Mouse (Mus musculus): ENCODE results near the gene Mfsd12.
A peak's percentile ranks its signal among the peaks of the same experiment; 100 is the strongest.

Gene Mfsd12

GRCm38 (mm10) chr10:81356991-81357844 lies at the start of gene Mfsd12:
TSS of gene Mfsd12 (plus strand) at chr10:81357491.
- DNase-seq: peak; percentile 93

DNA sequence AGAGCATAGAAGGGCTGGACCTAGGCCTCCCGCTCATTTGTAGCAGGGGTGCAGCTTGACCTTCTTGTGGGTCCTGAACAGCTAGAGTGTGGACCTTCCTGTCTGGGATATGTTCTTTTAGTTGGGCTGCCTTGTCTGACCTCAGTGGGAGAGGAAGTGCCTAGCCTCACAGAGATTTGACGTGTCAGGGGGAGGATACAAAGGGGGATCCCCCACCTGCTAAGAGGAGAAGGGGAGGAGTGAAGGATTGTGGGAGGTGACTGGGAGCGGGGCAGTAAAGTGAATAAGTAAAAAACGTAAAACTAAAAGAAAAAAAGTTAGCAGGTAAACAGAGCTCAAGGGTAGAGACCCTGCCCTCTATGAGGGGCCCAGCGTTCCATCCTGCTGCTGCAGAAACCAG lies 47.7 kb upstream of the Mfsd12 start:
- no peak for DNase-seq

- DNase-seq: no peak
These were observed 43.7 kb upstream of the Mfsd12 start for GRCm38 (mm10) chr10:81313581-81313980.

DNA sequence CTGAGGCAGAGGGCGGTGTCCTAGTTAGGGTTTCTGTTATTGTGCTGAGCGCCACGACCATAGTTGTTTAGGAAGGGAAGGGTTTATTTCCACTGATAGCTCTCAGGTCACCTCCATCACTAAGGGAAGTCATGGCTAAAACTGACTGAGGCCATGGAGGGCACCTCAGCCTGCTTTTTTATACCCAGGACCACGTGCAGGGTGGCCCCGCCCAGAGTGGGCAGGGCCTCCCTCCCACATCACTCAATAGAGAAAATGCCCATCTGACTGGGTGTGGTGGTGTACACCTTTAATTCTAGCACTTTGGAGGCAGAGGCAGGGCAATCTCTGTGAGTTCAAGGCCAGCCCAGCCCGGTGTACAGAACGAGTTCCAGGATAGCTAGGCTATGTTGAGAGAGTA lies 43.1 kb upstream of the Mfsd12 start:
- DNase-seq: no peak

- DNase-seq: no peak
These were observed 41.7 kb upstream of the Mfsd12 start for GRCm38 (mm10) chr10:81315587-81315986.

- DNase-seq: peak; percentile 62
These were observed 40.8 kb upstream of the Mfsd12 start for GRCm38 (mm10) chr10:81316338-81317060.

GRCm38 (mm10) chr10:81317273-81317672 lies 40.0 kb upstream of the Mfsd12 start:
- DNase-seq: peak; percentile 59

GRCm38 (mm10) chr10:81318589-81319329 lies 38.5 kb upstream of the Mfsd12 start:
- DNase-seq: no peak

GRCm38 (mm10) chr10:81319330-81319699 lies 38.0 kb upstream of the Mfsd12 start:
- DNase-seq: peak; percentile 43

DNA sequence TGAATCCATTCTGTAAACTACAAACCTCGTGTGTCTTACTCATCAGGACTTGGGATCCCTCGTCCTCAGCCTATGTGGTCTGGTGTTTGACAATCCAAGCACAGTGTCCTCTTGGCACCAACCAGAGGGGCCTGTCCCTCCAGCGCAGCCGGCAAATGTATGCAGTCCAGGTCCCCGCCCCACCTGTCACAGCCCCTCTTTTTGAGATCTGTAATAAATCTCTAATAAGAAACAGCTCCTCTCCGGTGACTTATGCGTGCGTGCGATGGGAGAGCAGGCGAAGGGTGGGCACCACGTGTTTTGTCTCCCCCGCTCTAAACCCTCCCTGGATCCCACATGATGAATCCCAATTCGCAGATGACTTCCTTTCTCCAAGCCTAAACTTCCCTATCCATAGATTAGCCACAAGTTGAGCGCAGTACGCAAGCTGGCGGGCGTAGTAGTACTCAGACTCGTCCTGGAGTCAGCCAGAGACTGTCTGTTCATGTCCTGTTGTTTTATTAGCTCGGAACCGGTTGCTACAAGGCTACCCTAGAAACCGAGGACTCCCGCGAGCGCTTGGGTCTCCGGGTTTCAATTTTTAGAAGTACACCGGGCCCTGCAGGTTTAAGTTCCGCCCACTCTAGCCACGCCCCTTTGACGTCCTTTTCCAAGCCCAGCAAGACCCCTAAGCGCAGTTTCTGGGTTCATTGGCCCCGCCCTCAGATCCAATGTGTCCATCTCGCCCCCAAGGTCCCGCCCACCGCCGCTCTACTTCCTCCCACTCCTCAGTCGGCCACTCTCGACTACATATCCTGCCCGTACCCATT lies 37.3 kb upstream of the Mfsd12 start:
- peak; percentile 97 for DNase-seq

DNA sequence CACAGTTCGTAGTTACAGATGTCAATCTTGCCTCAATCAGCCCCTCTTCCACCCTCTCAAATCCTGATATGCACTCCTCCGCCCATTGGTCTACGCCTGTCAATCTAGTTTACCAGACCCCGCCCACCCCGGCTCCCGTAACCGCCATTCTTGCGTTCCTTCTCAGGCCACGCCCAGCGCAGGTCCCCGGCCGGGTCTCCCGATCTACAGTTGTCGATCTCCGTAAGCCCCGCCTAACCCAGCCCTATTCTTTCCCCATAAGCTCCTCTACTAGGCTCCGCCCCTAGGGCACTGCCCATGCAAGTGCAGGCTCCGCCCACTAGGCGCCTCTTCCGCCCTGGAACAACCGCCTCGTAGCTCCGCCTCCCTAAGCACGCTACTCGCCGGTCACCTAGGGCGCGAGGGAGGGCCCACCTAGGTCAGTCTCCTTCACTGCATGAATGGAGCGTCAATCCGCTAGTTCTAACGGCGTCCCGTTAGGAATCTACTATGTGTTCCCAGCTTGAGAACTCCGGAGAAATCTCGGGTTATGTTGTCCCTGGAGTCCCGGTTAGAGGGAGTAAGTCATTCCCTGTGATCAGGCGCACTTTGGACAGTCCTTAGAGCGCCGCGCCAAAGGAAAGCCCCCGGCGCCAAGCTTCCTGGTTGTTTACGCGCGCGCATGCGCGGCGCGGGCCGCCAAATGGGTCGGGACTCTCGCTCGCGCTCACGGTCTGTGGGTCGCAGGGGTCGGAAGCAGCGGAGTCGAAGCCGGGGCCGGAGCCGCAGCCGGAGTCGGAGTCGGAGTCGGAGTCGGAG lies 36.5 kb upstream of the Mfsd12 start, which contains the start of gene Cactin:
Gene Cactin (plus strand): TSS at position 554 of the 798 bp plus-strand sequence.
- peak; percentile 100 for DNase-seq

- no peak for DNase-seq
These were observed 35.9 kb upstream of the Mfsd12 start for GRCm38 (mm10) chr10:81321436-81321835.

DNA sequence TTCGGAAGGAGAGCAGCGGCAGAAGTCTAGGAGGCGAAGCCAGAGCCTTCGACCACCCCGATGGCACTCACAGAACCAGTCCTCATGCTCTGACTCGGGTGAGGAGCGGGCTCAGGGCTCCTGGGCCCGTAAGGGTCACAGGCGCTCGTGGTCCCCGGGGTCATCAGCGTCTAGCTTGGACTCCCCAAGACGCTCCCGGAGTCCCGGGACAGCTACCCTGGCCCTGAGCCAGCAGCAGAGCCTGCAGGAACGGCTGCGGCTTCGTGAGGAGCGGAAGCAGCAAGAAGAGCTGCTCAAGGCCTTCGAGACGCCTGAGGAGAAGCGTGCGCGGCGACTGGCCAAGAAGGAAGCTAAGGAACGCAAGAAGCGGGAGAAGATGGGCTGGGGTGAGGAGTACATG lies 34.8 kb upstream of the Mfsd12 start:
- DNase-seq: no peak

GRCm38 (mm10) chr10:81323141-81323775 lies 34.0 kb upstream of the Mfsd12 start:
- DNase-seq: no peak

DNA sequence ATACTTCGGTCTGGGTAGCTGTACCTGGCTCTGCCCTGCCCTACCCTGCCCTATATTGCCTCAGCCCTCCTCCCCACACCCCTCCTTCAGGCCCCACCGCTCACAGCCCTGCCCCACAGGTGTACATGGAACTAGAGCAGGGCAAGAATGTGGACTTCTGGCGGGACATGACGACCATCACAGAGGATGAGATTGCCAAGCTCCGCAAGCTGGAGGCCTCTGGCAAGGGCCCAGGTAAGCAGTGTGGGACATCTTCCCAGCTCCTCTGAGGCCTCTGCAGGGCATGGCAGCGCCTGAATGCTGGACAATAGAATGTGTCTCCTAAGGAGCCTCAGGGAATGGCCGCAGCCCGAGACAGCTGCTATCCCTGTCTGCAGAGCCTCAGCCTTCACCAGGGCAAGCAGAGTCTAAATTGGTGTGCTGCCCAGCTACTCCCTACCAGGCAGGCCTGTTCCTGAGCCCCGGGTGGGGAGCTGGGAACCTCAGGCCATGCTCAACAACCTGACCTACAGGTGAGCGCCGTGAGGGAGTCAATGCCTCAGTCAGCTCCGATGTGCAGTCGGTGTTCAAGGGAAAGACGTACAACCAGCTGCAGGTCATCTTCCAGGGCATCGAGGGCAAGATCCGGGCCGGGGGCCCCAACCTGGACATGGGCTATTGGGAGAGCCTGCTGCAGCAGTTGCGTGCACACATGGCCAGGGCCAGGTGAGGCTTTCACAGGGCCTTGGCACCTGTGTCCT lies 33.3 kb upstream of the Mfsd12 start:
- no peak for DNase-seq

- DNase-seq: no peak
These were observed 32.1 kb upstream of the Mfsd12 start for GRCm38 (mm10) chr10:81325176-81325575.

DNA sequence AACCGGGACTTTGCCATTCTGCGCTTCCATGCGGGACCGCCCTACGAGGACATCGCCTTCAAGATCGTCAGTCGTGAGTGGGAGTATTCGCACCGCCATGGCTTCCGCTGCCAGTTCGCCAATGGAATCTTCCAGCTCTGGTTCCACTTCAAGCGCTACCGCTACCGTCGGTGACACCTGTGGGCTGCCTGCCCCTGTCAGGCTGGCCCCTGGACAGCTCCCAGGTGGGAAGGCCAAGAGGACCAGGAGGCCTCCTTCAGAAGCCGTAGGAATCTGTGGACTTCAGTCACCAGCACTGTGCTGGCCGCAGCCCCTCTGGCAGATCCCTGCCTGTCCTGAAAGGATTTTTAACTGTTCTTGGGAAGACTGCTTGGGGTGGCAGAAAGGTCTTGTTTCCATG lies 31.5 kb upstream of the Mfsd12 start:
- no peak for DNase-seq

- DNase-seq: peak; percentile 57
These were observed 30.4 kb upstream of the Mfsd12 start for GRCm38 (mm10) chr10:81326858-81327257.

GRCm38 (mm10) chr10:81327959-81328358 lies 29.3 kb upstream of the Mfsd12 start:
- DNase-seq: peak; percentile 47

DNA sequence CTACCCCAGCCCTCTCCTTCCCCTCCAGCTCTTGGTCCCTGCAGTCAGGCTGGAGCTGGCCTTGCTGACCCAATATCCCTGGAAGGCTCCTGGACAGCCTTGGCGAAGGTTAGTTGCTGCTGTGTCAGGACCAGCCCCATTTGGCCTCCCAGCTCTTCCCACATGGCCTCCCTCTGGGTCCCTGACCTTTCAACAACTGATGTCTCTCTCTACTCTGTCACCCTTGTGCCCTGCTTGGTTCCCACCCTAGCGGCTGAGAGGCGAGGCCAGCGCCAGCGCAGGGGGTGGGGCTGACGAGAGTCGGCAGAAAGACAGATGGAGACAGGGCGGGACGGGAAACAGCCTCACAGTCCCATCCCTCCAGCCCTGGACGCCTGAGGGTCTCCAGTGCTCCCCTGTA lies 28.9 kb upstream of the Mfsd12 start, which contains the start of gene Tbxa2r:
Gene Tbxa2r (plus strand): TSS at position 346 of the 400 bp plus-strand sequence.
- peak; percentile 94 for DNase-seq

All from thymus, postnatal 14 days (tissue).